Mouse (Mus musculus): ENCODE measurements at regions not wholly inside any gene's neighbourhood (a gene's known extent, or its start where the extent isn't known, plus 50 kb on each side); places are given as distances from the start of the nearest gene placed in this dataset.
"Not testable (repeated sequence)": the region's sequence is repeated elsewhere in the genome, so short reads cannot be mapped to it uniquely, and the experiment has no call there.

DNA sequence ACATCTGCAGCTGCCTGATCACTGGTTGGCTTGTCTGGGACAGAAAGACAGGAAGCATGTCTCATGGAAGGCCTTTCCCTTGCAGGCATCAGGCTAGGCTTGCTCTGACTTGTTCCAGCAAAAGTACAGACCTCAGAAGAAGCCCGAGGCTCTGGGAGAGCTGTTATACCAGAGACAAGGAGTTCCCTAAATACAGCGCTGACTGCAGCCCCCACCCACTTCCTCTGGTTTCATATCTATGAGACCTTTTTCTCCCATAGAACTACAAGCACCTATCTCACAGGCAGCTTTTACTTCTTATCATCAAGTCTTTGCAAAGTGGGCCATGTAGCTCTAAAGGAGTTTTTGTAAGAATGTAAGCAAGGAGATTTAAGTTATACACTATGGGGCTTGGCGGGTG, 312.2 kb upstream of the Vmn1r3 start:
- not testable (repeated sequence) for DNase-seq (ENCODE audit: low read depth, low spot score)

DNA sequence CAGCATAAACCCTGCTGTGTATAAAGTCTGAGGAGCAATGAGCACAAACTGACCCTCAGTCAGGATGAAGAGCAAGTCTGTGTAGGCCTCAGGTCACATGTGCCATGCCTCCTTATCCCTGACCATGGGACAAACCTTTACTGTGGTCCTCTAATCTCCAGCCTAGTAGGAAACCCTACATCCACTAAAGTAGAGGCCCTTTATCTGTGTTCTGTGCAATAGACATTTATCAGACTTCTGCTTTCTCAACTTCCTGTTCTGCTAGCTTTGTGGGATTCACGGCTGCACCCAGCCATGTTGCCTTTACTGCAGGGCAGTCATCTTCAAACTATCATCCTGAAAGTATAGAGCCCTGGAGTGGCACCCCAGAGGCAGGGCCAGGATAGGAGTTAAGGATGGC, 310.8 kb upstream of the Vmn1r3 start:
- not testable (repeated sequence) for DNase-seq (ENCODE audit: low read depth, low spot score)

DNA sequence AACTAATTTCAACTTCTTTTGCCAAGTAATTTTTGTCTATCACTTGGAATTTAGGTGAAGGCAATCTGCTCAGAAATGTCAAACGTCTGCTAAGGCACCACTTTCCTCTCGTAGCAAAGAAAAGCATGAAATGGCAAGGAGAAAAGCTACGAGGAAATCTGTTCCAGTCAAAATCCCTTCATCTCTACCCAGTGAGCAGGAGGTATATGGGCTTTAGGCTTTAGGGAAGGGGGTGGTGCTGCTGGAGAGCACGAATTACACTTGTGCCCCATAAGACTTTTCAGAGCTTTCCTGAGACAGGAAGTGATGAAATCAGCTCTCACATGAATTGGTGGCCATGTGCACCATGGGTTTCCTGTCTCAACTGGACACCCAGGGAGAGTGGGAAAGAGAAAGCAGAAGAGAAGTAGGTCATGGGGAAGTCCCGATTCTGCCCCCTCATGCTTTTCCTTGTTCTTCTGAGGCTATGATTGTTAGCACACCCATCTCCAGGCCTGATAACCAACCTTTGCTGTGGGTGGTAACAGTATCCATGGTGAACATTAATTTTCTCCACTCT, 309.0 kb upstream of the Vmn1r3 start:
- not testable (repeated sequence) for DNase-seq (ENCODE audit: low read depth, low spot score)

DNA sequence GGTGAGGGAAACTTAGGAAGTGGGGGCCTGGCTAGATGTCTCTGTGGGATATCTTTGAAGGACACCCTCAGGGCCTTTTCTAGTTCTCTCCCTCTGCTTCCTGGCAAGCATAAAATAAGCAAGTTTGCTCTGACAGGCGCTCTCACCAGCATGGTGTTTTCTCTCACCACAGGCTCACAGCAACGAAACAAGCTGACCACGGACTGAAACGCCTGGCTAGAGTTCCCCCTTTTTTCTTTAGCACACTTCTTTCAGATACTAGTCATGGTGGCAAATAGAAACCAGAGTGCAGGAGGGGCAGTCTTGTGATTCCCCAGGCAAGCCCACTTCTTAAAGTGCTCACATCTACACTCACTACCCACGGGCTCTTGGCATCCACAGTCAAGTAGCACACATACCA, 305.7 kb upstream of the Vmn1r3 start:
- not testable (repeated sequence) for DNase-seq (ENCODE audit: low read depth, low spot score)

DNA sequence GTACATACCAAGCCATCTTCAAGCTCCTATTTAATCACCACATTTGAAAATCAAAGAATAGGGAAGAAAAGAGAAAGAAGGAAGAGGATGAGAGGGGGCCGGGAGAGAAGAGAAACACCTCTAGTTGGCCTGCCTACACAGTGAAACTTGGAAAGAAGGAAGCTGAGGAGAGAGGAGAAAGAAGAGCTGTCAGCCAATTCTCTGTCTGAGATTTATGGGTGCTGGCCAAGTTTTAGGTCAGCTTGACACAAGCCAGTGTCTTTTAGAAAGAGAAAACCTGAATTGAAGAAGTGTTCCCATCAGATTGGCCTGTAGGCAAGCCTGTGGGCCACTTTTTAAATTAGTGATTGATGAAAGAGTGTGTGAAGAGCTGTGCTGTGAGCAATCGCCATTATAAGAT, 296.9 kb upstream of the Vmn1r3 start:
- no peak for DNase-seq (ENCODE audit: low read depth, low spot score)

DNA sequence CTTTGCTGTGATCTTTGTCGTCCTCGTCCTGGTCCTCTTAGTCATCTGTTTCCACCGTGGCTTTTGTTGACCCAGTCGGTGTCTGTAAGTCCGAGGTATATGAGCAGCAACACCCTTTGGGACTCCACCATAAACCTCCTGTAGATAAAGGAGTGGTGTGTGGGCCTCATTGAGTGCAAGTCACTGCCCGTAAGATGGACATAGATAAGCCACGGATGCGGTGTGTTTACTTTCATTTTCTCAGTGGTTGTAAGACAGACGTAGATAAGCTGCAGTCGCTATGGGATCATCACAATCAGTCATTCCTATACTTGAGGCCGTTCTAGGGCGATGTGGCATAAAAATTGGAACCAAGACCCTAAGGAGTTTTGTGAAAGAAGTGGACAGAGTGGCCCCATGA, 271.6 kb upstream of the Vmn1r3 start:
- no peak for DNase-seq (ENCODE audit: low read depth, low spot score)

DNA sequence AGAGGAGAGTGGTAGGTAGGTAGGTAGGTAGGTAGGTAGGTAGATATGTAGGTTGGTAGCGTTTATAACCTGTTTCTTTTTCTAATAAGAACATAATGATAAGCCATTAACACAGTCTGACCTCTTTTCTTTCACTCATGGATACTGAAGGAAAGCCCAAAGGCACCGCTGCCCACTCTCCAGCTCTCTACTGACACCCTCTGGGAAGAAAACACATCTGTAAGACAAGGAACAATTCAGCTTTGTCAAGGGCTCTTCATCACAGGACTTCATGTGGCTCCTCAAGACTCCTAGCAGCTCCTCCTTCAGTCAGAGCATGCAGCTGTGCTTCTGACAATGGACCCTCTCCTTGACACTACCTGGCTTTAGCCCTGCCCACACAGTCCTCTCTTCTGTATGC, 252.2 kb upstream of the Vmn1r3 start:
- not testable (repeated sequence) for DNase-seq (ENCODE audit: low read depth, low spot score)

DNA sequence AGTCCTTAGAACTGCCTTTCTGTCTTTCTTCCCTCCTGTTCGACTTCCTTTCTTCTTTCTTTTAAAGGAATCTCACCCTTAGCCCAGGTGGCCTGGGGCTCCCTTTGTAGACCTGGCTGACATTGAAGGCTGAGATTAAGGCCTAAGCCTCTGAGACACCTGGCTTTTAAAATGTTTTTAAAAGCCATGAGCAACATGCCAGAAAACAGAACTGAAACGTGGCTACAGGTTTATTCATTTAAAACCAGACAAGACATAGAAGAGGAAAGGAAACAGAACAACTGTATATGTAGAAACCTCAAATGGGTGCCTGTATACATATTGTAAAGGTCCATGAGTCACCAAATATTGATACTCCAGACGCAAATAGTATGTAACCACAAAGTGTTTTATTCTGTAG, 242.8 kb upstream of the Vmn1r3 start:
- DNase-seq (ENCODE audit: low read depth, low spot score) = no peak

DNA sequence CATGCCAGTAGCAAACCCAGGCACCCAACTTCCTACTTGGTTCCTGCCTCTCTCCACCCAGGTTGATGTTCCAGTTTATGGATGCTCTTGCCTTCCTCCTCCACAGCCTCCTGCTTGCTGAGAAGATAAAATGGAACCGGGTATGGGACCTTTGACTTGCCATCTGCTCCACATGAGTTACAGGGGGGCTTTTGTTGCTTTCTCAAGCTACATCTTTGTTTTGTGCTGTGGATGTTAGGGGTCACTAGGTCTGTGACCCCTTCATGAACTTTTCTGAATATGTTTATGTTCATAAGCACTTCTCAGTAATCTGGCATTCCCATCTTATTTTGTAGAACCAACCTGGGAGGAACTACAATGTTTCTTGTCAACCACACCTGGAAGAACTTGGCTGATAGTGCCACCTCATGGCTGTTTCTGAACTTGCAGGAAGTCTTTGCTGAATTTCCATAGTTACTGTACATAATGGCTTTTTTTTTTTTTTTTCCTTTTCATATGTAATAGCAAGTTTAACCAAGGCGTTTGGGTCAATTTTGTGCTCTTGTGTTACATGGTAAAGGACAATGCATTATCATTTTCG, 234.9 kb upstream of the Vmn1r3 start:
- peak; percentile 52 for DNase-seq (ENCODE audit: low read depth, low spot score)

DNA sequence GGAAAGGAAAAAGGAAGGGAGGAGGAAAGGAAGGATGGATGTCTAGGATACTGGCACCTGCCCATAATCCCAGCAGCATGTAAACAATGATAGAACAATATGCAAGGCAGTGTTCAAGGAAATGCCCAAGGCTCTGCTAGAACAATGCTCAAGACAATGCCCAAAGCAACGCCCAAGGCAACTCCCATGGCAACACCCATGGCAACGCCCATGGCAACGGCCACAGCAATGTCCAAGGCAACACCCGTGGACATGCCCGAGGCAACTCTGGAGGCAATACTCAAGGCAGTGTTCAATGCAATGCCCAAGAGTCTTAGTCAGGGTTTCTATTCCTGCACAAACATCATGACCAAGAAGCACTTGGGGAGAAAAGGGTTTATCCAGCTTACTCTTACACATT, 231.5 kb upstream of the Vmn1r3 start:
- DNase-seq (ENCODE audit: low read depth, low spot score) = no peak

DNA sequence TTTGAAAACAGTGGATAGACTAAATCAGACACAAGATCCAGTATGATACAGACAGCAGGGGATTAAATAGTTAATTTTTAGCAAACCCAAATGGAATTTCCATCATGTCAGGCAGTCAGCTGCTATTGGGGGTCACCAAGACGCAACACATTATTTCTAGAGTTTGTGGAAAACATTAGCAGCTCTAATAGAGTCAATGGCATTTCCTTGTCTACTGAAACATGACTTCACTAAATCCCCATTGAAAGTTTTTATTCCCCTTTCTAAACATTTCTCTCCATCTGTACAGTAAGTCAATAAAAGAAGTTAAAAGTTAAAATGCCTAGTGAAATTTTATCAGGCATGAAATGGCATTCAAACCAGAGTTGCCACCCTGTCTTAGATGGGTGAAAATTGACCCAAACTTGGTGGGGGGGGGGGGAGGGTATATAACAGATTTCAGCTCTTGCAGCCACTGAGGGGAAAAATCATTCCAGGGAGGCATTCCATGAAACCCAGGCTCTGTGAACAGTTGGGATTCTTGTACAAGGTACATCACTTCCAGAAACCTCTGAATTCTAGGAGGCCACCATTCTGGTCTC, 229.4 kb upstream of the Vmn1r3 start:
- DNase-seq (ENCODE audit: low read depth, low spot score) = not testable (repeated sequence)

DNA sequence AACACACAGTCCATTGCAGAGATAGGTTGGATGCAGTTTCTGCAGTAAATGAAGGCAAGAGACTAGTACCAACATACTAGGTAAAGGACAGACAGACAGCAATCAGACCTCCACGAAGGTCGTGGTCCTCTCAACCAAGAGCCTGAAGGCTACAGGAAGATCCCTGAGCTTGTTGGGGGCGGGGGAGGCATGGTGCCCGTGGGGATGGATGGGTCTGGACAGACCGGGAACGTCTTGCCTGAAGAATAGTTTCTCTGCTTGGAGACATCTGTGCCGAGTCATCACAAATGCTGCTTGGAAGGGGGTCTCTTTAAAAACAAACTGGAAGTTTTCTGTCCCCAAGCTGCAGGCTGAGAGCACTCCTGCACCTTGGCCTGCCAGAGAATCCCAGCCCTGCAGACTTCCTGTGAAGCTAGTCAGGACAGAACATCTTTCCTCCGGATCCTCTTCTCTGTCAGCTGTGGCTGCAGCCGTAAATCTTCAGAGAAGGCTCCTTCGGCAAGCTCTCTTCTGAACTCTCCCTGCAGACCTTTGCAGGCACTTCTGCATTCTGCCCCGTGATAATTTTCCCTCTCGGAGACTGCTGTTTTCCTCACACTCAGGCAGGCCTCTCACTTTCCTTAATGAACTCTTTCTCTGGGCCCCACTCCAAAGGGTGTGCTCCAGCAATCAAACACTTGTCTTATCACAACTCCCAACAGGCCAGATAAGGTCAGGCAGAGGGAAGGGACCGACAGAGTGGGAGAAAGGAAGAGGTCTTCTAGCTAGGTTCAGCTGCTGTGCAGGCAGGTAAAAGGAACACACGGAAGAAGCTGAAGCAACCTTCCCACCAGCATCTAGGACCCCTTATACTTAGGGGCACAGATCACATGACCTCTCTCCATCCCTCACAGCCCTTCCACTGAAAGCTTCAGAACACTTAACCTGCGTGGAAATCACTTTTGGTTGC, 228.6 kb upstream of the Vmn1r3 start:
- DNase-seq (ENCODE audit: low read depth, low spot score) = no peak

DNA sequence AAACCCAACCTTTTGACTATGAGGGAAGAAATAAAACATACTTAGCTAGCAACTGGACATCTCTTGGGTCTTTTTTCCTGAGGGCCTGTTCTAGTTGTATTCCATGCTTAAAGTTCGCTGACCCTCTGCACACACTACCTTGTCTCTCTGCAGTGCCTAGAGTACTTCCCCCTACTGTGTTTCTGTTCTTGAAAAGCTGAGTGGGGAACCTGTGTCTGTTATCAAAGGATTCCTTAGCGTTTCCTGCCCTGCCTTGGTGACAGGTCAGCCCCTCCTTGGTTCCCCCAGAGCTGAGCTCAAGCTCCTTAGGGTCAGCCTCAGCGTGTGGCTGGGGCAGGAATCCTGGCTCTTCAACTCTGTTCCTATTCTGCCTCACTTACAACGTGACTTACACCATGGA, 227.2 kb upstream of the Vmn1r3 start:
- DNase-seq (ENCODE audit: low read depth, low spot score) = not testable (repeated sequence)

DNA sequence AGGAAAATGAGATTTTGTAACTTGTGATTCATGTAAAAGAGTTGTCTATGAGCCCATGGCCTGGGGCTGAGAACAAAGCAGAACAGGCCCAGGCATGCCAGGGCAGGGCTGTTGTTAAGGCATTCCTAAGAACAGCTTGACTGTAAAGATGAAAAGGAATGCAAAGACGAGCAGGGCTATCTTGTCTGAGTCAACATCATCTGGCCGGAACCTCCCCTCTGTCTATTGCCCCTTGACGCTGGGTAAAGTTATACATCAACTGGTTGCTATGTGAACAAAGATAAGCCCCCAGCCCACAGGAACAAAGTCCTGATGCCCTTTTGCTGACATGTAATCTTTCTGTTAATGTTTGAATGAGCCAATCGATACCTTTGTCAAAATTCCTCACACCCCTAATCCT, 217.7 kb upstream of the Vmn1r3 start:
- DNase-seq (ENCODE audit: low read depth, low spot score) = not testable (repeated sequence)

DNA sequence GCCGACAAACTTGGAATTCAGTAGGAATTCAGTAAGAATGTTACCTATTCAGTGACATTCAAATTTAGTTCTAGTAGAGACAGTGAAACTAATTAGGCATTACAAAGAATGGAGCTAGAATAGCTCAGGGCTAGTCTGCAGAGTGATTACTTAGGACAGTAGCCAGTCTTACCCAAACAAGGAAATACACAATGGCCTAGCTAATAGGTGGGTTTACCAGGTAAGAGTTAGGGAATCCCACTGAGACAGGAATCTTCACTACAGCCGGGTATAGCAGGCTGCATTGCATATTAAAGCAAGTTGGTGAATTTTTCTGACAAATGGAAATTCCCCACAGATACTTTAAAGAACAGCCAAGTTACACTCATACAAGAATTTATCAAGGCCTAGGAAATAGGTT, 216.6 kb upstream of the Vmn1r3 start:
- not testable (repeated sequence) for DNase-seq (ENCODE audit: low read depth, low spot score)

DNA sequence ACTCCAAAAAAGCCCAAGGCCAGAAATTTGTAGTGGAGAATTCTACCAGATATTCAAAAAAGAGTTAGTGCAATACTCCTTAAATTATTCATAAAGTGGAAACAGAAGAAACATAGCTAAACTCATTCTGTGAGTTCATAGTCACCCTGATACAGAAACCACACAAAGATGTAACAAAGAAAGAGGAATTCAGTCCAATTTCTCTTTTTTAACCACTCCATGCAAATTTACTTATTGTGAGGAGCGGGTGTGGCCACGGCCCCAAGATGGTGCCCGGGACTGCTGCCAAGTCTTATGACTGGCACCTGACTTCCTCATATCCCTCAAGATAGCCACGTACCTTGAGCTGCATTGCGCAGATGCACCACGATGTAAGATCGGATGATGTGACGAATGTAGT, 206.4 kb upstream of the Vmn1r3 start:
- DNase-seq (ENCODE audit: low read depth, low spot score) = not testable (repeated sequence)

DNA sequence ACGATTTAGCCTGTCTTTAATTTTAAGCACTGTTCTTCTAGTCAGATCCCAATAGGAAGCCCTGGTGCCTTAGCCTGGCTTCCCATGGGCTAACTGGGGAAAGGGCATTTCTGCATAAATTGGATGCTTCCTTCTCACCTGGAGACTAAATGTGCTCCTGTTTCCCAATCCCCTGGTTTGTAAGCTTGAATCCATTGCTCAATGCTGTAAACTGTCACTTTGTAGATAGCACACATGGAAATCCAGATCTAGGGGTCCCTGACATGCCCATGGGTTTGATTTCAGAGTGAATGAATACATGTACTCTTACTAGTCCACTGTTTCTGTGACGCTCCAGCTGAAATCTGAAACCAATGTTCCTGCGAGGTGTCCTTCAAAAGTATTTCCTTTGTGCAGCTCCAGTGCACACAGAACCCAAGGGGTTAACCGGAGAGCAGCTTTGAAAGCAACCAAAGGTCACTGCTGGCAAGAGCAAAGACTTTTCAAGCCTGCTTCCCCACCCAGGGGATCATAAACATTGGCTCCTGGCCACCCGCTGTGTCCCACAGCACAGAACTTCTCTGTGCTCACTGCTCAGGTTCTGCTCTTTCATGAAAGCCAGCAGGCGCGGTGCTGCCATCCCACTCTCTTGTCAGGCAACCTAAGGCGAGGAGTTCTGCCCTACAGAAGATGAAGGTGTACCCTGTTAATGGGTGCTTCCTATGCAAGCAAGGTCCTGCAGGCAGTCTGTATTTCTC, 188.0 kb upstream of the Vmn1r3 start:
- DNase-seq (ENCODE audit: low read depth, low spot score) = not testable (repeated sequence)

DNA sequence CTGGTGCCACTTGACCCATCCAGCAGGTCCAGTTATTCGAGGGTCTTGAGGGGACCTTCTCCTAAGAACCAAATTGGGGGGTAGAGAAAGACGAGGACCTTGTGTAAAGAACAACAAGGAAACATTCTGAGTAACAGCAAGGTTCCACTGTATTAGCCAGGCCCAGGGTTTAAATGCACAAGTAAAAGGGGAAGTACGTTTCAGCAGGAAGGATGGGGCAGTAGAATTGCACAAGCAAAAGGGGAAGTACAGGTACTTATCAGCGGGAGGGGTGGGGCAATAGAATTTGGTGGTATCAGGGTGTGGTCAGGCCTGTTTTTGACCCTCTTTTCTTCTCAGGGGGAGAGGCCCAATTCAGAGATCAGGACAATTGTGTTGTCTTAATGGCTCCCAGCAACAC, 182.9 kb upstream of the Vmn1r3 start:
- DNase-seq (ENCODE audit: low read depth, low spot score) = not testable (repeated sequence)

DNA sequence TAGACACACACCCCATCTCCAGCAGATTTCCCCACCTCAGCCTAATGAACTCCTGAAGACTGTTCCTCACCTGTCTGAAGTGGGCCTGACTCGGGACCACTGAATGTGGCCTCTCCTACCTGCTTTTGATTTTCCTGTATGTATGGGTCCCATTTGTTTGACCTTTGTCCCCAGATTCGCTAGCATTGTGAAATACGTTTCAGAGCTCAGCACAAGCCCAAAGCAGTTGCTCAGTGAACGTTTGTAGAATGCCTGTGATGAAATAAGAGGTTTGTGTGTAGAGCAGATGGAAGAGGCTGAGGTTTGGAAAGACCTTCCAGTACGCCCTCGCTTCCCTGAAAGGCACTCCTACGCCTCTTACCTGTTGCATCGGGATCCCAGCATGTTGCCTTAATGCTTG, 158.3 kb upstream of the Vmn1r3 start:
- not testable (repeated sequence) for DNase-seq (ENCODE audit: low read depth, low spot score)

DNA sequence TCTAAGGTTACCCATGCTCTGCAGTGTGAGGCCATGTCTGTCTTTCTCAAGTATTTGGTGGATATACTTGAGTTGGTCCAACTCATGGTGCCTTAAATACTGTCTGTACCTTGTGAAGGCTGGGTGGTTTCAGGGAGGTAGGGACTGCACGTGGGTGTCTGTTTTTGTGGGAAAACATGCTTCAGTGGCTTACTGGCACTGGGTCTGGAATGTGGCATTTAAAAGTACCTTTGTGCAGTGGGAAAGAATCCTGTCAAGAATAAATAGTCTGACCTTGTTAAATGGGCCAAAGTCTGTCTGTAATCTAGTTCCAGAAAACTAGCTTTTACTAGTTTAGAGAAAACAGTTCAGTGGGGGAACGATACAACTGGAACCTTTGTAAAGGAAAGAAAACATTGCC, 157.5 kb upstream of the Vmn1r3 start:
- DNase-seq (ENCODE audit: low read depth, low spot score) = not testable (repeated sequence)

DNA sequence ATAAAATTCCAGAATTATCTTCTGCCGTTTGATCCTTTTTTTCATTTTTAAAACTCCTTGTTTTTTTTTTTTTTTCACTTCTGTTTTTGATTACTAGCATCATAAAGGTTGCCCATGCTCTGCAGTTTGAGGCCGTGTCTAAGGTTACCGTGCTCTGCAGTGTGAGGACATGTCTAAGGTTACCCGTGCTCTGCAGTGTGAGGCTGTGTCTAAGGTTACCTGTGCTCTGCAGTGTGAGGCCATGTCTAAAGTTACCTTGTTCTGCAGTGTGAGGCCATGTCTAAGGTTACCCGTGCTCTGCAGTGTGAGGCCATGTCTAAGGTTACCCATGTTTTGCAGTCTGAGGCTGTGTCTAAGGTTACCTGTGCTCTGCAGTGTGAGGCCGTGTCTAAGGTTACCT, 157.0 kb upstream of the Vmn1r3 start:
- DNase-seq (ENCODE audit: low read depth, low spot score) = not testable (repeated sequence)
